Mouse (Mus musculus): ENCODE data around the gene Gm10972. TPM values are rescaled to one million over a fixed set of nuclear protein-coding genes. Genes with fewer than 3 reads are reported as not detected.
"Not testable (repeated sequence)": the region's sequence is repeated elsewhere in the genome, so short reads cannot be mapped to it uniquely, and the experiment has no call there.

Gm10972 gene
- polyA plus RNA-seq (2015; fragmentation: Nextera tagmentation; extraction: Ambion mirVana): not detected in 2 replicates

- not testable (repeated sequence) for H3K4me2 ChIP-seq (ENCODE audit: low read length); H3K9me3 ChIP-seq (ENCODE audit: control insufficient read depth, low read length); H3K4me3 ChIP-seq (replicated peaks; ENCODE audit: low read length); H3K27ac ChIP-seq (ENCODE audit: low read length); H3K9ac ChIP-seq (replicated peaks; ENCODE audit: low read depth, low read length); H3K27me3 ChIP-seq (replicated peaks; ENCODE audit: control insufficient read depth, insufficient read depth, low read length); H3K4me1 ChIP-seq (replicated peaks; ENCODE audit: control insufficient read depth, insufficient read depth, low read length); H3K36me3 ChIP-seq (ENCODE audit: control insufficient read depth, insufficient read depth); ATAC-seq
- WGBS: 82% methylated on average over 2 of the region's 2 CpGs
Observed at GRCm38 (mm10) chr3:94642495-94643162, at the start of gene Gm10972. Gene Gm10972 (plus strand): TSS chr3:94643112.

DNA sequence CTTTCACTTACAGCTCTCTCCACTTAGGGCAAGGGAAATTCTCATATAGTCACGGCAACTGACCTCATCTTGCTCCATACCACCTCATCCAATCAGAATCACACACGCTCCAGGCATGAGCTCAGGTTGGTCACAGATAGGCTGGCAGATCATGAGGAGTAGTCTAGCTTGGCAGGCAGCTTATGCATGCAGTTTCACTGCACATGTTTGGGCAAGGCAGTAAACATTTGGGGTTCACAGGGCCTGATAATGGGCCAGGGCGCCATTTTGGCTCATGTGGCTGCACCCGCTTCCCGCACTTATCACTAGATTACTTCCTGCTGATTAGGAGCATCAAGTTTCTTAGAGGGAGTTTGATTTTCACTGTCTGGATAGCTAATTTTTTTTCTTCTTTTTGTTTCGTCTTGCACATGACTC lies 47.0 kb upstream of the Gm10972 start:
- ATAC-seq: no peak
- WGBS: 95% methylated on average over 6 of the region's 6 CpGs

DNA sequence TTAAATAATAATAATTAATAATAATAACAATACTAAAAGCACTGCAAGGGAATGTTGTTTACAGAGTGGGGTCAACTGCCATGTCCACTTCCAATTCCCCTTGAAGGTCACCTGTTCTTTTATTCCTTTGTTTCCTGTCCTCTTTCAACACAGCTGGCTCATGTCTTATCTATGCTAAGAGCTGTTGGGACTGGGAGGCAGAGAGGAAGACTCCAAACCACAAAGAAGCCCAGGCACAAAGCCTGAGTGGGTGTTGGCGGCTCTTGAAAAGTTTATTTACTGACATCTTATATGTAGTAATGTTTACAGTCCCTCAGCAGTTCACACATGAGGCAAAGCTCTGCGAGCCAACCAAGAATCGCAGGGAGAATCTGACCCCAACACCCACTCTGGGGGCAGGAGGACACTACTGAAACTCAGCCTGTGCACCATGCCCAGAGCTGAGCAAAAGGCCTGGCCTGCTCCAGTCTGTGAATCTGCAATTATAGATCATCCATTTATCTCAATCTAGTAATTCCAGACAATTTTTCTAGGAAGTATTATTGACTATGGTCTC lies 45.6 kb upstream of the Gm10972 start:
- Histone ChIP-seq H3K9me3 (ENCODE audit: control insufficient read depth, low read length) (no peaks in the 10 kb centered on the region), H3K27ac (ENCODE audit: low read length) (no peak overlapping the region), H3K4me3 (replicated peaks; ENCODE audit: low read length) (no peak overlapping the region), H3K27me3 (replicated peaks; ENCODE audit: control insufficient read depth, insufficient read depth, low read length) (no peaks in the 10 kb centered on the region), H3K4me2 (ENCODE audit: low read length) (no peak overlapping the region), H3K4me1 (replicated peaks; ENCODE audit: control insufficient read depth, insufficient read depth, low read length) (0 out of 2 replicates have a peak, but pooled peaks cover 2% of the 10 kb centered on the region), H3K9ac (replicated peaks; ENCODE audit: low read depth, low read length) (no peak overlapping the region), H3K36me3 (ENCODE audit: control insufficient read depth, insufficient read depth) (no peaks in the 10 kb centered on the region)
- no peak for ATAC-seq
- 85% methylated on average over 3 of the region's 3 CpGs for WGBS

More for the DNA sequence above, 47.0 kb upstream of the Gm10972 start:
- no peaks in the 10 kb centered on the region for H3K36me3 ChIP-seq (ENCODE audit: control insufficient read depth, insufficient read depth)
- no peak overlapping the region for H3K4me2 ChIP-seq (ENCODE audit: low read length)
- no peak overlapping the region for H3K9ac ChIP-seq (replicated peaks; ENCODE audit: low read depth, low read length)
- no peak overlapping the region for H3K27ac ChIP-seq (ENCODE audit: low read length)
- H3K4me3 ChIP-seq (replicated peaks; ENCODE audit: low read length): no peak overlapping the region
- no peaks in the 10 kb centered on the region for H3K27me3 ChIP-seq (replicated peaks; ENCODE audit: control insufficient read depth, insufficient read depth, low read length)
- H3K9me3 ChIP-seq (ENCODE audit: control insufficient read depth, low read length): no peaks in the 10 kb centered on the region
- no peaks in the 10 kb centered on the region for H3K4me1 ChIP-seq (replicated peaks; ENCODE audit: control insufficient read depth, insufficient read depth, low read length)

- 0 out of 2 replicates have a peak, but pooled peaks cover 2% of the 10 kb centered on the region for H3K4me1 ChIP-seq (replicated peaks; ENCODE audit: control insufficient read depth, insufficient read depth, low read length)
- H3K4me3 ChIP-seq (replicated peaks; ENCODE audit: low read length): no peak overlapping the region
- no peak overlapping the region for H3K27ac ChIP-seq (ENCODE audit: low read length)
- no peaks in the 10 kb centered on the region for H3K36me3 ChIP-seq (ENCODE audit: control insufficient read depth, insufficient read depth)
- peak; percentile 31; the same call in 1 of the 2 replicates for ATAC-seq
- no peaks in the 10 kb centered on the region for H3K9me3 ChIP-seq (ENCODE audit: control insufficient read depth, low read length)
- 1% methylated on average over 4 of the region's 4 CpGs for WGBS
- H3K9ac ChIP-seq (replicated peaks; ENCODE audit: low read depth, low read length): no peak overlapping the region
- no peak overlapping the region for H3K4me2 ChIP-seq (ENCODE audit: low read length)
- H3K27me3 ChIP-seq (replicated peaks; ENCODE audit: control insufficient read depth, insufficient read depth, low read length): no peaks in the 10 kb centered on the region
Observed at GRCm38 (mm10) chr3:94601959-94602358, 41.0 kb upstream of the Gm10972 start.

DNA sequence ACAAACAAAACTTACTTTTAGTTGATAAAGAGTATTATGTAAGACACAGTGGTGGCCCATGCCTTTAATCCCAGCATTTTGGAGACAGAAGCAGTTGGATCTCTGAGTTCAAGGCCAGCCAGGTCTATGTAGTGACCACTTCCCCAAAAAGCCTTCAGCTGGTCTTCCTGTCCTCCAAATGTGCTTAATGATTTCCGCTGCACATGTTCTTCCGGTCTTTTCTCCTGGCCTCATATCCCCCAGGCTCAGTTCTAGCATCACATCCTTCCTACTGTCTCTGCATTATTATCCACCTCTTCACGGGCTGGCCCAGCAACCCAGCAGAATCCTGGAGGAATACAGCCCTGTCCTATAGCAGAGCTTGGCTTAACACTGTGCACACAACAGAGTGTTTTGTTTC lies 33.3 kb upstream of the Gm10972 start:
- H3K9me3 ChIP-seq (ENCODE audit: control insufficient read depth, low read length): no peaks in the 10 kb centered on the region
- ATAC-seq: no peak
- H3K9ac ChIP-seq (replicated peaks; ENCODE audit: low read depth, low read length): no peak overlapping the region
- no peak overlapping the region for H3K4me2 ChIP-seq (ENCODE audit: low read length)
- 95% methylated on average over 3 of the region's 3 CpGs for WGBS
- H3K4me3 ChIP-seq (replicated peaks; ENCODE audit: low read length): no peak overlapping the region
- no peaks in the 10 kb centered on the region for H3K27me3 ChIP-seq (replicated peaks; ENCODE audit: control insufficient read depth, insufficient read depth, low read length)
- no peaks in the 10 kb centered on the region for H3K36me3 ChIP-seq (ENCODE audit: control insufficient read depth, insufficient read depth)
- peaks cover 3% of the 10 kb centered on the region; the same call in 1 of the 2 replicates for H3K4me1 ChIP-seq (replicated peaks; ENCODE audit: control insufficient read depth, insufficient read depth, low read length)
- H3K27ac ChIP-seq (ENCODE audit: low read length): no peak overlapping the region

DNA sequence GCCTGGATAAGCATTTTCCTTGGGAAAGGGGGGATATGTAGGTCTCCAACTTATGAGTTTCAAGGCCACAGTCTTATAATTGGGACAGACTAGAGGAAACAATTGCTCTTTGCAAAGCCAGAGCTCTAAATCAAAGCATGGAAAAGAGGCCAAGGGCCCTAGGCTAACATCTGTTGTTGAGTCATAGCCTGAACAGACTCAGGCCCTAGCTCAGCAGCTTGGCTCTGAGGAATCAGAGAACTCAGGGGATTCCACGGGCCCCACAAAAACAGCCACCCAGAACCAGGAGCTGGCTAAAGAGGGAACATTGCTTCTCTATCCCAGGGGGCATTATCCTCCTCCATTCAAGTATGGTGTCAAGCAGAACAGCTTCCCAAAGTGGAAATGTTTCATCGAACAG lies 32.3 kb upstream of the Gm10972 start:
- Histone ChIP-seq H3K4me3 (replicated peaks; ENCODE audit: low read length) (no peak overlapping the region), H3K9me3 (ENCODE audit: control insufficient read depth, low read length) (no peaks in the 10 kb centered on the region), H3K36me3 (ENCODE audit: control insufficient read depth, insufficient read depth) (no peaks in the 10 kb centered on the region), H3K27me3 (replicated peaks; ENCODE audit: control insufficient read depth, insufficient read depth, low read length) (no peaks in the 10 kb centered on the region), H3K27ac (ENCODE audit: low read length) (no peak overlapping the region), H3K4me2 (ENCODE audit: low read length) (no peak overlapping the region), H3K9ac (replicated peaks; ENCODE audit: low read depth, low read length) (no peak overlapping the region), H3K4me1 (replicated peaks; ENCODE audit: control insufficient read depth, insufficient read depth, low read length) (peaks cover 3% of the 10 kb centered on the region; the same call in 1 of the 2 replicates)
- ATAC-seq: no peak
- WGBS: 76% methylated on average over 2 of the region's 2 CpGs

GRCm38 (mm10) chr3:94611343-94611742 lies 31.6 kb upstream of the Gm10972 start:
- peak; percentile 69 for ATAC-seq
- Histone ChIP-seq H3K27ac (ENCODE audit: low read length) (no peak overlapping the region), H3K4me3 (replicated peaks; ENCODE audit: low read length) (no peak overlapping the region)

DNA sequence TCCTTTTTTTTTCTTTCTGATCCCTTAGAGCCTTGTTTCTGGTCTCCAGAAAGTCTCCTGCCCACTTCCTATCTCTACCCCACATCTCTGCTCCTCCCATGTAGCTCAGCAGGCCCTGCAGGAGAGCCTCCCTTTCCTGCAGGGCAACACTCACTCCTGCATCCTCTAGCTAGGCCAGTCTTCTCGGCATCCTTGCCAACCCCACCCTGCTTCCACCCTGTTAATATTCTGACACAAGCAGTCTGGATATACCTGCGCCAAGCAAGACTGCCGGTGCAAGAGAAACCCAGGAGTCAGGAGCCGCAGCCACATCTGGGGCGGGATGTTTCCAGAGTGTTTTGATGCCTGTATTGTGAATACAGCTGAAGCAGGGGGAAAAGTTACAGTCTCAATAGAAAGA lies 31.1 kb upstream of the Gm10972 start:
- WGBS: 79% methylated on average over 5 of the region's 5 CpGs
- no peak overlapping the region for H3K27ac ChIP-seq (ENCODE audit: low read length)
- H3K4me3 ChIP-seq (replicated peaks; ENCODE audit: low read length): no peak overlapping the region
- 0 out of 2 replicates have a peak, but pooled peaks have one; percentile 15 for ATAC-seq
- H3K27me3 ChIP-seq (replicated peaks; ENCODE audit: control insufficient read depth, insufficient read depth, low read length): no peaks in the 10 kb centered on the region
- no peak overlapping the region for H3K4me2 ChIP-seq (ENCODE audit: low read length)
- H3K36me3 ChIP-seq (ENCODE audit: control insufficient read depth, insufficient read depth): no peaks in the 10 kb centered on the region
- 0 out of 2 replicates have a peak overlapping the region, but pooled peaks have one; percentile 11 for H3K9ac ChIP-seq (replicated peaks; ENCODE audit: low read depth, low read length)
- no peaks in the 10 kb centered on the region for H3K9me3 ChIP-seq (ENCODE audit: control insufficient read depth, low read length)
- peaks cover 3% of the 10 kb centered on the region; the same call in 1 of the 2 replicates for H3K4me1 ChIP-seq (replicated peaks; ENCODE audit: control insufficient read depth, insufficient read depth, low read length)

More at GRCm38 (mm10) chr3:94611343-94611742, 31.6 kb upstream of the Gm10972 start:
- H3K36me3 ChIP-seq (ENCODE audit: control insufficient read depth, insufficient read depth): no peaks in the 10 kb centered on the region
- WGBS: 48% methylated on average over 4 of the region's 4 CpGs
- no peaks in the 10 kb centered on the region for H3K9me3 ChIP-seq (ENCODE audit: control insufficient read depth, low read length)
- H3K27me3 ChIP-seq (replicated peaks; ENCODE audit: control insufficient read depth, insufficient read depth, low read length): no peaks in the 10 kb centered on the region
- 0 out of 2 replicates have a peak overlapping the region, but pooled peaks have one; percentile 11 for H3K9ac ChIP-seq (replicated peaks; ENCODE audit: low read depth, low read length)
- H3K4me1 ChIP-seq (replicated peaks; ENCODE audit: control insufficient read depth, insufficient read depth, low read length): peaks cover 3% of the 10 kb centered on the region; the same call in 1 of the 2 replicates
- no peak overlapping the region for H3K4me2 ChIP-seq (ENCODE audit: low read length)

DNA sequence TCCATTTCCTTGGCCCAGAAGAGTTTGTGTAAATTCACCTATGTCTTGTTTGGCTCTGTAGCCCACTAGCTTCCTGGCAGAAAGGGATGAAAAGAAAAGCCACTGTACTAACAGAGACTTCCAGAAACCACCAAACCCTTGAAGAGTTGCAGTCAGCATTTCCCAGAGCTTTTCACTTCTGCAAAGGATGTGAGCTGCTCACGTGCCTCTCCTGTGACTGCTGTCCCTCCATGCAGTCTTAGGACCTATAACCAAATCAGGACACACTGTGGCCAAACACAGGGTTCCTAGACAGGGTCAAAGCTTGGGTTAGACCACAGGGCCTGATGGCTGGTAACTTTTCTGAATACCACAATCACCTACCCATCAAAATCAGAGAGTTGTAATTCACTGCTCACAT lies 30.6 kb upstream of the Gm10972 start:
- Histone ChIP-seq H3K4me2 (ENCODE audit: low read length) (no peak overlapping the region), H3K27me3 (replicated peaks; ENCODE audit: control insufficient read depth, insufficient read depth, low read length) (no peaks in the 10 kb centered on the region), H3K36me3 (ENCODE audit: control insufficient read depth, insufficient read depth) (no peaks in the 10 kb centered on the region), H3K4me3 (replicated peaks; ENCODE audit: low read length) (no peak overlapping the region), H3K9ac (replicated peaks; ENCODE audit: low read depth, low read length) (no peak overlapping the region), H3K27ac (ENCODE audit: low read length) (no peak overlapping the region), H3K9me3 (ENCODE audit: control insufficient read depth, low read length) (no peaks in the 10 kb centered on the region), H3K4me1 (replicated peaks; ENCODE audit: control insufficient read depth, insufficient read depth, low read length) (peaks cover 3% of the 10 kb centered on the region; the same call in 1 of the 2 replicates)
- WGBS: 81% methylated on average over 1 of the region's 1 CpGs
- no peak for ATAC-seq

All from forebrain, embryonic 16.5 days (tissue).